Mouse (Mus musculus) hindbrain, embryonic 12.5 days (tissue): ENCODE measurements around the gene Cd300lg. TPM values are rescaled to one million over a fixed set of nuclear protein-coding genes. Genes with fewer than 3 reads are reported as not detected.

Source experiments
- ATAC-seq: fragments of 200-750 bp; cut with Nextera tagmentation; 2 replicates; pipeline ENCODE4 v1.8.0; 2017; ENCODE audit warnings: moderate TSS enrichment; ENCODE audit not compliant: low FRiP score
- H3K27ac ChIP-seq: fragments of 300-500 bp; sonication (generic); 2 replicates; pipeline ENCODE4 v1.5.1; 2016; ENCODE audit warnings: mild to moderate bottlenecking
- H3K27me3 ChIP-seq: fragments of 300-500 bp; sonication (generic); 2 replicates; pipeline ENCODE4 v1.6.1; 2016; ENCODE audit warnings: mild to moderate bottlenecking
- H3K36me3 ChIP-seq: fragments of 300-500 bp; sonication (generic); 2 replicates; pipeline ENCODE4 v1.6.1; 2016; ENCODE audit warnings: mild to moderate bottlenecking
- H3K4me1 ChIP-seq: fragments of 300-500 bp; sonication (generic); 2 replicates; pipeline ENCODE4 v1.6.1; 2016
- H3K4me2 ChIP-seq: fragments of 300-500 bp; sonication (generic); replicated peaks from 2 replicates; pipeline ENCODE4 v1.6.1; 2016; ENCODE audit warnings: mild to moderate bottlenecking
- H3K4me3 ChIP-seq: fragments of 300-500 bp; sonication (generic); 2 replicates; pipeline ENCODE4 v1.5.1; 2016; ENCODE audit warnings: mild to moderate bottlenecking
- H3K9ac ChIP-seq: fragments of 300-500 bp; sonication (generic); 2 replicates; pipeline ENCODE4 v1.6.1; 2016; ENCODE audit warnings: mild to moderate bottlenecking, moderate library complexity
- H3K9me3 ChIP-seq: fragments of 300-500 bp; sonication (generic); replicated peaks from 2 replicates; pipeline ENCODE4 v1.6.1; 2016; ENCODE audit warnings: mild to moderate bottlenecking
- WGBS: fragments of 180-500 bp; shearing (Covaris S2); methylation state at CpG from one replicate; pipeline ENCODE4 v1.1.7; 2016; 5-methylcytosine and 5-hydroxymethylcytosine counted together
- polyA plus RNA-seq: library from polyadenylated mRNA; unstranded; fragments of >200 nt; fragmentation: Nextera tagmentation; extraction: Ambion mirVana; gene quantifications from 2 replicates; pipeline ENCODE4 v1.2.1, GENCODE M21; 2016

The Cd300lg gene
- 0.12 and 0.43 TPM in 2 replicates for polyA plus RNA-seq

GRCm38 (mm10) chr11:102041350-102041949 lies at the start of gene Cd300lg:
Cd300lg (plus strand) TSS chr11:102041509.
- Histone ChIP-seq H3K4me1 (peaks cover 3% of the 10 kb centered on the region; the same call in 1 of the 2 replicates), H3K27me3 (no peaks in the 10 kb centered on the region), H3K9ac (no peak within 1 kb of the TSS), H3K4me2 (no peak within 1 kb of the TSS), H3K36me3 (no peaks in the 10 kb centered on the region), H3K9me3 (peaks cover 17% of the 10 kb centered on the region), H3K27ac (no peak within 1 kb of the TSS), H3K4me3 (no peak within 1 kb of the TSS)
- ATAC-seq = no peak
- WGBS = 61% methylated on average over 5 of the region's 5 CpGs

- 76% methylated on average over 3 of the region's 3 CpGs for WGBS
- Histone ChIP-seq H3K27ac (no peak overlapping the region), H3K9me3 (no peaks in the 10 kb centered on the region), H3K9ac (no peak overlapping the region), H3K4me3 (no peak overlapping the region), H3K36me3 (0 out of 2 replicates have a peak, but pooled peaks cover 5% of the 10 kb centered on the region), H3K4me2 (no peak overlapping the region), H3K4me1 (0 out of 2 replicates have a peak, but pooled peaks cover 5% of the 10 kb centered on the region), H3K27me3 (peaks cover 3% of the 10 kb centered on the region)
- ATAC-seq = no peak
Measured at GRCm38 (mm10) chr11:101991813-101992212, 49.5 kb upstream of the Cd300lg start.

GRCm38 (mm10) chr11:101992411-101992810 lies 48.9 kb upstream of the Cd300lg start:
- Histone ChIP-seq H3K4me1 (0 out of 2 replicates have a peak, but pooled peaks cover 5% of the 10 kb centered on the region), H3K4me2 (no peak overlapping the region), H3K27ac (no peak overlapping the region), H3K4me3 (no peak overlapping the region), H3K9ac (no peak overlapping the region), H3K36me3 (peaks cover 8% of the 10 kb centered on the region; the same call in 1 of the 2 replicates), H3K9me3 (no peaks in the 10 kb centered on the region), H3K27me3 (peaks cover 3% of the 10 kb centered on the region)
- no peak for ATAC-seq
- WGBS = 87% methylated on average over 7 of the region's 7 CpGs

- 77% methylated on average over 8 of the region's 8 CpGs for WGBS
Measured at GRCm38 (mm10) chr11:101994100-101994499, 47.2 kb upstream of the Cd300lg start.

GRCm38 (mm10) chr11:101995938-101996337 lies 45.4 kb upstream of the Cd300lg start:
- Histone ChIP-seq H3K4me3 (no peak overlapping the region), H3K4me2 (no peak overlapping the region), H3K9ac (no peak overlapping the region), H3K4me1 (peaks cover 7% of the 10 kb centered on the region; the same call in 1 of the 2 replicates), H3K27me3 (no peaks in the 10 kb centered on the region), H3K9me3 (no peaks in the 10 kb centered on the region), H3K27ac (no peak overlapping the region), H3K36me3 (peaks cover 16% of the 10 kb centered on the region)
- no peak for ATAC-seq
- 93% methylated on average over 7 of the region's 7 CpGs for WGBS

More at GRCm38 (mm10) chr11:101994100-101994499, 47.2 kb upstream of the Cd300lg start:
- Histone ChIP-seq H3K9me3 (no peaks in the 10 kb centered on the region), H3K4me3 (no peak overlapping the region), H3K9ac (no peak overlapping the region), H3K4me1 (no peaks in the 10 kb centered on the region), H3K27me3 (no peaks in the 10 kb centered on the region), H3K36me3 (peaks cover 9% of the 10 kb centered on the region; the same call in 1 of the 2 replicates), H3K27ac (no peak overlapping the region), H3K4me2 (no peak overlapping the region)
- ATAC-seq = no peak

- ATAC-seq = no peak
- 59% methylated on average over 5 of the region's 5 CpGs for WGBS
Measured at GRCm38 (mm10) chr11:101998258-101998657, 43.1 kb upstream of the Cd300lg start.

GRCm38 (mm10) chr11:101999466-101999865 lies 41.8 kb upstream of the Cd300lg start:
- no peak overlapping the region for H3K4me2 ChIP-seq
- peaks cover 36% of the 10 kb centered on the region for H3K36me3 ChIP-seq
- H3K27ac ChIP-seq = no peak overlapping the region
- whole genome bisulfite sequencing = 46% methylated on average over 4 of the region's 4 CpGs
- H3K27me3 ChIP-seq = no peaks in the 10 kb centered on the region
- no peak for ATAC-seq
- no peak overlapping the region for H3K9ac ChIP-seq
- no peaks in the 10 kb centered on the region for H3K9me3 ChIP-seq
- H3K4me1 ChIP-seq = peaks cover 7% of the 10 kb centered on the region; the same call in 1 of the 2 replicates
- no peak overlapping the region for H3K4me3 ChIP-seq

More at GRCm38 (mm10) chr11:101998258-101998657, 43.1 kb upstream of the Cd300lg start:
- Histone ChIP-seq H3K9me3 (no peaks in the 10 kb centered on the region), H3K36me3 (peaks cover 25% of the 10 kb centered on the region), H3K4me1 (peaks cover 7% of the 10 kb centered on the region; the same call in 1 of the 2 replicates), H3K4me2 (no peak overlapping the region), H3K27me3 (no peaks in the 10 kb centered on the region), H3K27ac (no peak overlapping the region), H3K4me3 (no peak overlapping the region), H3K9ac (no peak overlapping the region)

- Histone ChIP-seq H3K4me3 (no peak overlapping the region), H3K27ac (no peak overlapping the region), H3K9me3 (no peaks in the 10 kb centered on the region), H3K4me1 (peaks cover 16% of the 10 kb centered on the region), H3K27me3 (no peaks in the 10 kb centered on the region), H3K4me2 (no peak overlapping the region), H3K36me3 (peaks cover 52% of the 10 kb centered on the region), H3K9ac (no peak overlapping the region)
- ATAC-seq = no peak
- 90% methylated on average over 8 of the region's 8 CpGs for WGBS
Measured at GRCm38 (mm10) chr11:102004251-102004650, 37.1 kb upstream of the Cd300lg start.

GRCm38 (mm10) chr11:102006271-102006670 lies 35.0 kb upstream of the Cd300lg start:
- no peak overlapping the region for H3K27ac ChIP-seq
- no peak overlapping the region for H3K4me3 ChIP-seq
- no peaks in the 10 kb centered on the region for H3K9me3 ChIP-seq
- no peak for ATAC-seq
- no peak overlapping the region for H3K4me2 ChIP-seq
- no peaks in the 10 kb centered on the region for H3K27me3 ChIP-seq
- WGBS = 58% methylated on average over 9 of the region's 9 CpGs
- peaks cover 24% of the 10 kb centered on the region for H3K4me1 ChIP-seq
- H3K9ac ChIP-seq = no peak overlapping the region
- peaks cover 54% of the 10 kb centered on the region for H3K36me3 ChIP-seq

- Histone ChIP-seq H3K9ac (no peak overlapping the region), H3K4me2 (no peak overlapping the region), H3K27ac (no peak overlapping the region), H3K36me3 (peaks cover 55% of the 10 kb centered on the region), H3K4me3 (no peak overlapping the region), H3K27me3 (no peaks in the 10 kb centered on the region), H3K9me3 (no peaks in the 10 kb centered on the region), H3K4me1 (peaks cover 24% of the 10 kb centered on the region)
- WGBS = 85% methylated on average over 5 of the region's 5 CpGs
- ATAC-seq = no peak
Measured at GRCm38 (mm10) chr11:102006688-102007087, 34.6 kb upstream of the Cd300lg start.

- Histone ChIP-seq H3K27ac (no peak overlapping the region), H3K27me3 (no peaks in the 10 kb centered on the region), H3K36me3 (peaks cover 66% of the 10 kb centered on the region), H3K4me3 (no peak overlapping the region), H3K9ac (no peak overlapping the region), H3K4me1 (peaks cover 24% of the 10 kb centered on the region), H3K4me2 (no peak overlapping the region), H3K9me3 (no peaks in the 10 kb centered on the region)
- ATAC-seq = no peak
- 92% methylated on average over 8 of the region's 8 CpGs for WGBS
Measured at GRCm38 (mm10) chr11:102008372-102008771, 32.9 kb upstream of the Cd300lg start.

GRCm38 (mm10) chr11:102008954-102009637 lies 32.2 kb upstream of the Cd300lg start:
- 82% methylated on average over 15 of the region's 15 CpGs for WGBS
- Histone ChIP-seq H3K4me2 (no peak overlapping the region), H3K27me3 (no peaks in the 10 kb centered on the region), H3K9ac (no peak overlapping the region), H3K4me3 (no peak overlapping the region), H3K4me1 (peaks cover 24% of the 10 kb centered on the region), H3K27ac (peak overlapping the region; percentile 84; the same call in 1 of the 2 replicates), H3K36me3 (peaks cover 60% of the 10 kb centered on the region), H3K9me3 (no peaks in the 10 kb centered on the region)
- ATAC-seq = no peak
